Mouse (Mus musculus) megakaryocyte-erythroid progenitor cell, adult 5-6 weeks (primary cell): ENCODE results near the gene Dpf3. TPM values are rescaled to one million over a fixed set of nuclear protein-coding genes. Genes with fewer than 3 reads are reported as not detected.

Experiments
- ATAC-seq: replicated peaks from 2 replicates; pipeline ENCODE4 v1.8.0; 2016; ENCODE audit warnings: mild to moderate bottlenecking, inconsistent platforms; ENCODE audit not compliant: severe bottlenecking, poor library complexity, low FRiP score, low TSS enrichment
- total RNA-seq, 2 experiments: library from RNA; stranded (forward) in 1 of 2; stranded (reverse) in 1 of 2; fragments of 200-1000, 215-1000 nt in 1 of 2; fragments of >200 nt in 1 of 2; fragmentation: Nextera tagmentation in 1 of 2; gene quantifications; 2 replicates each; pipeline ENCODE4 v1.2.3; 2014 to 2017

Gene Dpf3
- total RNA-seq, 2 experiments from 2014 or later = 17.9 to 35.6 TPM

- ATAC-seq = no peak
Observed at GRCm38 (mm10) chr12:83247669-83248068, 239.8 kb downstream of the Dpf3 start.

GRCm38 (mm10) chr12:83241022-83241421 lies 246.5 kb downstream of the Dpf3 start:
- ATAC-seq = no peak

- no peak for ATAC-seq
Observed at GRCm38 (mm10) chr12:83240571-83240970, 246.9 kb downstream of the Dpf3 start.

- no peak for ATAC-seq
Observed at GRCm38 (mm10) chr12:83235781-83236180, 251.7 kb downstream of the Dpf3 start.

GRCm38 (mm10) chr12:83234981-83235380 lies 252.5 kb downstream of the Dpf3 start:
- ATAC-seq = no peak

- ATAC-seq = no peak
Observed at GRCm38 (mm10) chr12:83233651-83234050, 253.9 kb downstream of the Dpf3 start.

GRCm38 (mm10) chr12:83232916-83233315 lies 254.6 kb downstream of the Dpf3 start:
- ATAC-seq = no peak

- no peak for ATAC-seq
Observed at GRCm38 (mm10) chr12:83231258-83231657, 256.3 kb downstream of the Dpf3 start.

GRCm38 (mm10) chr12:83229683-83230082 lies 257.8 kb downstream of the Dpf3 start:
- no peak for ATAC-seq

- ATAC-seq = no peak
Observed at GRCm38 (mm10) chr12:83227014-83227413, 260.5 kb downstream of the Dpf3 start.

GRCm38 (mm10) chr12:83220964-83221363 lies 266.6 kb downstream of the Dpf3 start:
- ATAC-seq = no peak

- ATAC-seq = no peak
Observed at GRCm38 (mm10) chr12:83213879-83214341, 273.6 kb downstream of the Dpf3 start.

- ATAC-seq = no peak
Observed at GRCm38 (mm10) chr12:83211976-83212375, 275.5 kb downstream of the Dpf3 start.

- ATAC-seq = no peak
Observed at GRCm38 (mm10) chr12:83211146-83211822, 276.2 kb downstream of the Dpf3 start.

GRCm38 (mm10) chr12:83210735-83211134 lies 276.8 kb downstream of the Dpf3 start:
- ATAC-seq = no peak

GRCm38 (mm10) chr12:83210294-83210693 lies 277.2 kb downstream of the Dpf3 start:
- no peak for ATAC-seq

GRCm38 (mm10) chr12:83209461-83209860 lies 278.1 kb downstream of the Dpf3 start:
- no peak for ATAC-seq

GRCm38 (mm10) chr12:83208841-83209240 lies 278.7 kb downstream of the Dpf3 start:
- no peak for ATAC-seq

GRCm38 (mm10) chr12:83208011-83208410 lies 279.5 kb downstream of the Dpf3 start:
- no peak for ATAC-seq

GRCm38 (mm10) chr12:83207481-83207880 lies 280.0 kb downstream of the Dpf3 start:
- no peak for ATAC-seq

- ATAC-seq = no peak
Observed at GRCm38 (mm10) chr12:83206866-83207265, 280.6 kb downstream of the Dpf3 start.

- ATAC-seq = no peak
Observed at GRCm38 (mm10) chr12:83204361-83204760, 283.2 kb downstream of the Dpf3 start.
